Comparison of ENCODE assay signal across 19 mouse cellular contexts in genomic region chr2:138966110-138966790, GRCm38 (mm10).
DNase-seq lines count a peak whose midpoint lies in the region; ATAC-seq and TF ChIP-seq lines count a peak whose summit lies in the region.
"Had no signal": no experiment of that assay in that cellular context is flagged by ENCODE, and none has a peak within 500 bp of the region (broad histone marks: within the 10 kb centered on the region; RNA-seq: fewer than 3 reads in every experiment).

No protein-coding gene starts in this region.

- 36% methylated on average over 3 of the region's 3 CpGs for WGBS in forebrain, embryonic 11.5 days
- 25% methylated on average over 3 of the region's 3 CpGs for whole genome bisulfite sequencing in forebrain, embryonic 15.5 days
- 31% methylated on average over 3 of the region's 3 CpGs for WGBS in hindbrain, embryonic 14.5 days
- 22% methylated on average over 3 of the region's 3 CpGs for WGBS in midbrain, embryonic 16.5 days

- H3K36me3 ChIP-seq in forebrain, embryonic 11.5 days (ENCODE audit: control insufficient read depth, insufficient read depth, low read length), result no peaks in the 10 kb centered on the region
- H3K36me3 ChIP-seq in forebrain, embryonic 15.5 days, result no peaks in the 10 kb centered on the region
- H3K36me3 ChIP-seq in E14TG2a.4 (ENCODE audit: insufficient read depth, low read length), result no peaks in the 10 kb centered on the region
- no peaks in the 10 kb centered on the region for H3K36me3 ChIP-seq in hindbrain, embryonic 14.5 days (replicated peaks; ENCODE audit: control insufficient read depth, insufficient read depth)
- no peaks in the 10 kb centered on the region for H3K36me3 ChIP-seq in midbrain, embryonic 16.5 days (ENCODE audit: control insufficient read depth, insufficient read depth, low read length)
- H3K36me3 ChIP-seq: embryonic facial prominence, embryonic 15.5 days; limb, embryonic 12.5 days; liver, embryonic 13.5 days had no signal

- H3K4me3 ChIP-seq in forebrain, embryonic 11.5 days (ENCODE audit: low read depth, low read length), result no peak overlapping the region
- H3K4me3 ChIP-seq in forebrain, embryonic 15.5 days, result no peak overlapping the region
- no peak overlapping the region for H3K4me3 ChIP-seq in E14TG2a.4 (replicated peaks; ENCODE audit: low read length)
- H3K4me3 ChIP-seq in hindbrain, embryonic 14.5 days (replicated peaks; ENCODE audit: low read length), result no peak overlapping the region
- H3K4me3 ChIP-seq in midbrain, embryonic 16.5 days (ENCODE audit: low read depth, low read length), result no peak overlapping the region
- H3K4me3 ChIP-seq: embryonic facial prominence, embryonic 15.5 days; heart, adult 2 months; limb, embryonic 12.5 days; liver, embryonic 13.5 days had no signal

- no peaks in the 10 kb centered on the region for H3K9me3 ChIP-seq in forebrain, embryonic 11.5 days (ENCODE audit: control insufficient read depth, low read length)
- H3K9me3 ChIP-seq in forebrain, embryonic 15.5 days, result no peaks in the 10 kb centered on the region
- no peaks in the 10 kb centered on the region for H3K9me3 ChIP-seq in E14TG2a.4 (ENCODE audit: low read length)
- no peaks in the 10 kb centered on the region for H3K9me3 ChIP-seq in hindbrain, embryonic 14.5 days (ENCODE audit: control insufficient read depth, low read length)
- no peaks in the 10 kb centered on the region for H3K9me3 ChIP-seq in midbrain, embryonic 16.5 days (replicated peaks; ENCODE audit: control insufficient read depth, low read length, poor library complexity, severe bottlenecking)
- H3K9me3 ChIP-seq: embryonic facial prominence, embryonic 15.5 days; limb, embryonic 12.5 days; liver, embryonic 13.5 days had no signal

- peak; percentile 38; the same call in 1 of the 2 replicates for ATAC-seq in forebrain, embryonic 11.5 days (replicated peaks; ENCODE audit: low FRiP score)
- ATAC-seq in forebrain, embryonic 15.5 days (replicated peaks), result no peak
- ATAC-seq in hindbrain, embryonic 14.5 days (ENCODE audit: low FRiP score), result peak; percentile 51
- ATAC-seq in midbrain, embryonic 16.5 days, result peak; percentile 51; the same call in 1 of the 2 replicates

- no peaks in the 10 kb centered on the region for H3K4me1 ChIP-seq in forebrain, embryonic 11.5 days (replicated peaks; ENCODE audit: control insufficient read depth, insufficient read depth, low read length)
- no peaks in the 10 kb centered on the region for H3K4me1 ChIP-seq in forebrain, embryonic 15.5 days
- H3K4me1 ChIP-seq in E14TG2a.4 (replicated peaks; ENCODE audit: low read depth, low read length), result no peaks in the 10 kb centered on the region
- no peaks in the 10 kb centered on the region for H3K4me1 ChIP-seq in hindbrain, embryonic 14.5 days (replicated peaks; ENCODE audit: control insufficient read depth, insufficient read depth, low read length)
- peaks cover 4% of the 10 kb centered on the region; the same call in 1 of the 2 replicates for H3K4me1 ChIP-seq in midbrain, embryonic 16.5 days (ENCODE audit: control insufficient read depth, insufficient read depth, low read length)
- H3K4me1 ChIP-seq: embryonic facial prominence, embryonic 15.5 days; limb, embryonic 12.5 days; liver, embryonic 13.5 days had no signal

- TF ChIP-seq CTCF in E14TG2a.4 (conservative IDR thresholded peaks at IDR 0.05; ENCODE audit: low read length), result 0 out of 2 replicates have a peak, but pooled peaks have one; percentile 5

- H3K4me2 ChIP-seq in forebrain, embryonic 11.5 days (ENCODE audit: low read depth, low read length, severe bottlenecking), result no peak overlapping the region
- H3K4me2 ChIP-seq in forebrain, embryonic 15.5 days (replicated peaks), result no peak overlapping the region
- no peak overlapping the region for H3K4me2 ChIP-seq in hindbrain, embryonic 14.5 days (replicated peaks)
- H3K4me2 ChIP-seq in midbrain, embryonic 16.5 days (ENCODE audit: low read length), result no peak overlapping the region
- H3K4me2 ChIP-seq: embryonic facial prominence, embryonic 15.5 days; limb, embryonic 12.5 days; liver, embryonic 13.5 days had no signal

- DNase-seq in forebrain, embryonic 11.5 days (ENCODE audit: low spot score), result no peak
- no peak for DNase-seq in hindbrain, embryonic 14.5 days (ENCODE audit: low spot score)
- no peak for DNase-seq in right cerebral cortex, adult 2 months (ENCODE audit: low spot score in 2 of 2)
- no peak for DNase-seq in frontal cortex, adult 2 months (ENCODE audit: extremely low spot score in 1 of 2, low spot score in 1 of 2)
- no peak for DNase-seq in thymus, postnatal 25 days
- DNase-seq: adrenal gland, adult 8-10 months; cerebellum, adult 11 months; gastrocnemius, postnatal 14 days; heart, adult 2 months; kidney, adult 18-20 months; kidney, postnatal 14 days; liver, embryonic 13.5 days; thymus, postnatal 36 days had no signal

- no peaks in the 10 kb centered on the region for H3K27me3 ChIP-seq in forebrain, embryonic 11.5 days (ENCODE audit: control insufficient read depth, insufficient read depth, low read length)
- no peaks in the 10 kb centered on the region for H3K27me3 ChIP-seq in forebrain, embryonic 15.5 days
- H3K27me3 ChIP-seq in E14TG2a.4 (ENCODE audit: insufficient read depth, low read length), result no peaks in the 10 kb centered on the region
- H3K27me3 ChIP-seq in hindbrain, embryonic 14.5 days (ENCODE audit: control insufficient read depth, insufficient read depth, low read length), result no peaks in the 10 kb centered on the region
- H3K27me3 ChIP-seq in midbrain, embryonic 16.5 days (ENCODE audit: control insufficient read depth, insufficient read depth, low read depth, low read length), result no peaks in the 10 kb centered on the region
- H3K27me3 ChIP-seq: embryonic facial prominence, embryonic 15.5 days; limb, embryonic 12.5 days; liver, embryonic 13.5 days had no signal

- no peak overlapping the region for H3K9ac ChIP-seq in forebrain, embryonic 11.5 days (ENCODE audit: low read length)
- H3K9ac ChIP-seq in forebrain, embryonic 15.5 days (replicated peaks), result no peak overlapping the region
- H3K9ac ChIP-seq in hindbrain, embryonic 14.5 days, result no peak overlapping the region
- no peak overlapping the region for H3K9ac ChIP-seq in midbrain, embryonic 16.5 days (ENCODE audit: low read depth, low read length)
- H3K9ac ChIP-seq: embryonic facial prominence, embryonic 15.5 days; limb, embryonic 12.5 days; liver, embryonic 13.5 days had no signal

- no peak overlapping the region for H3K27ac ChIP-seq in forebrain, embryonic 11.5 days (ENCODE audit: low read depth, low read length)
- H3K27ac ChIP-seq in forebrain, embryonic 15.5 days (replicated peaks), result no peak overlapping the region
- H3K27ac ChIP-seq in hindbrain, embryonic 14.5 days, result 0 out of 2 replicates have a peak overlapping the region, but pooled peaks have one; percentile 15
- H3K27ac ChIP-seq in midbrain, embryonic 16.5 days (ENCODE audit: low read length), result peak overlapping the region; percentile 47; the same call in 1 of the 2 replicates
- H3K27ac ChIP-seq: embryonic facial prominence, embryonic 15.5 days; heart, adult 2 months; limb, embryonic 12.5 days; liver, embryonic 13.5 days; stomach, postnatal 0 days had no signal

Comparison
In these comparisons a context has a peak if more than half of its experiments do, and no peak if none do; other contexts are left out.
1. H3K27ac ChIP-seq: peak in hindbrain, embryonic 14.5 days (single experiment) and midbrain, embryonic 16.5 days (single experiment); none in forebrain, embryonic 11.5 days (single experiment) and forebrain, embryonic 15.5 days (single experiment).